Mouse (Mus musculus): Measurements from ENCODE around the gene Prss57. TPM values are rescaled to one million over a fixed set of nuclear protein-coding genes. Genes with fewer than 3 reads are reported as not detected.

Gene Prss57
- polyA plus RNA-seq, 1 experiment from 2014 or later: 7.1 TPM

- Histone ChIP-seq H3K9ac (no peak overlapping the region), H3K27ac (replicated peaks) (peak overlapping the region; percentile 61), H3K9me3 (replicated peaks) (no peaks in the 10 kb centered on the region), H3K36me3 (replicated peaks) (no peaks in the 10 kb centered on the region), H3K27me3 (peaks cover 85% of the 10 kb centered on the region), H3K4me3 (replicated peaks) (peak overlapping the region; percentile 52), H3K4me1 (replicated peaks) (peaks cover 34% of the 10 kb centered on the region), H3K4me2 (peak overlapping the region; percentile 78)
- WGBS (ENCODE audit: insufficient replicate concordance): 1% methylated on average over 55 of the region's 55 CpGs
- peak; percentile 84 for ATAC-seq (ENCODE audit: insufficient read depth)
Measured at GRCm38 (mm10) chr10:79779784-79780663, 10.7 kb downstream of the Prss57 start.

- no peak for ATAC-seq (ENCODE audit: insufficient read depth)
- H3K4me2 ChIP-seq: peak overlapping the region; percentile 78; the same call in 1 of the 2 replicates
Measured at GRCm38 (mm10) chr10:79779193-79779592, 11.6 kb downstream of the Prss57 start.

GRCm38 (mm10) chr10:79778006-79778405 lies 12.8 kb downstream of the Prss57 start:
- Histone ChIP-seq H3K9ac (no peak overlapping the region), H3K4me3 (replicated peaks) (no peak overlapping the region), H3K36me3 (replicated peaks) (no peaks in the 10 kb centered on the region), H3K27me3 (peaks cover 71% of the 10 kb centered on the region), H3K27ac (replicated peaks) (no peak overlapping the region), H3K4me1 (replicated peaks) (peaks cover 34% of the 10 kb centered on the region), H3K4me2 (no peak overlapping the region), H3K9me3 (replicated peaks) (no peaks in the 10 kb centered on the region)
- no peak for ATAC-seq (ENCODE audit: insufficient read depth)
- WGBS (ENCODE audit: insufficient replicate concordance): 31% methylated on average over 15 of the region's 15 CpGs

More at GRCm38 (mm10) chr10:79779193-79779592, 11.6 kb downstream of the Prss57 start:
- peaks cover 34% of the 10 kb centered on the region for H3K4me1 ChIP-seq (replicated peaks)
- peaks cover 78% of the 10 kb centered on the region for H3K27me3 ChIP-seq
- 13% methylated on average over 2 of the region's 2 CpGs for WGBS (ENCODE audit: insufficient replicate concordance)
- no peaks in the 10 kb centered on the region for H3K9me3 ChIP-seq (replicated peaks)
- H3K4me3 ChIP-seq (replicated peaks): no peak overlapping the region
- H3K36me3 ChIP-seq (replicated peaks): no peaks in the 10 kb centered on the region
- no peak overlapping the region for H3K9ac ChIP-seq
- H3K27ac ChIP-seq (replicated peaks): no peak overlapping the region

GRCm38 (mm10) chr10:79777103-79777531 lies 13.6 kb downstream of the Prss57 start, which contains the start of gene Fstl3:
Gene Fstl3 (plus strand): TSS chr10:79777272.
- Histone ChIP-seq H3K4me1 (replicated peaks) (peaks cover 34% of the 10 kb centered on the region), H3K36me3 (replicated peaks) (no peaks in the 10 kb centered on the region), H3K27me3 (peaks cover 66% of the 10 kb centered on the region), H3K9me3 (replicated peaks) (no peaks in the 10 kb centered on the region), H3K4me3 (replicated peaks) (peak within 1 kb of the TSS; percentile 40), H3K9ac (no peak within 1 kb of the TSS), H3K4me2 (peak within 1 kb of the TSS; percentile 65), H3K27ac (replicated peaks) (no peak within 1 kb of the TSS)
- ATAC-seq (ENCODE audit: insufficient read depth): no peak
- 3% methylated on average over 39 of the region's 39 CpGs for WGBS (ENCODE audit: insufficient replicate concordance)

- Histone ChIP-seq H3K27me3 (peaks cover 49% of the 10 kb centered on the region), H3K9ac (no peak overlapping the region)
Measured at GRCm38 (mm10) chr10:79774486-79775279, 16.1 kb downstream of the Prss57 start.

GRCm38 (mm10) chr10:79773208-79773607 lies 17.6 kb downstream of the Prss57 start:
- H3K27ac ChIP-seq (replicated peaks): no peak overlapping the region
- ATAC-seq (ENCODE audit: insufficient read depth): no peak
- no peaks in the 10 kb centered on the region for H3K36me3 ChIP-seq (replicated peaks)
- no peak overlapping the region for H3K4me2 ChIP-seq
- no peak overlapping the region for H3K9ac ChIP-seq
- peaks cover 34% of the 10 kb centered on the region for H3K27me3 ChIP-seq
- no peak overlapping the region for H3K4me3 ChIP-seq (replicated peaks)
- H3K4me1 ChIP-seq (replicated peaks): peaks cover 14% of the 10 kb centered on the region
- no peaks in the 10 kb centered on the region for H3K9me3 ChIP-seq (replicated peaks)
- 80% methylated on average over 2 of the region's 2 CpGs for WGBS (ENCODE audit: insufficient replicate concordance)

More at GRCm38 (mm10) chr10:79774486-79775279, 16.1 kb downstream of the Prss57 start:
- Histone ChIP-seq H3K4me3 (replicated peaks) (no peak overlapping the region), H3K27ac (replicated peaks) (no peak overlapping the region), H3K4me1 (replicated peaks) (peaks cover 12% of the 10 kb centered on the region), H3K36me3 (replicated peaks) (no peaks in the 10 kb centered on the region), H3K4me2 (no peak overlapping the region), H3K9me3 (replicated peaks) (no peaks in the 10 kb centered on the region)
- 65% methylated on average over 5 of the region's 5 CpGs for WGBS (ENCODE audit: insufficient replicate concordance)
- ATAC-seq (ENCODE audit: insufficient read depth): no peak

GRCm38 (mm10) chr10:79772320-79772719 lies 18.4 kb downstream of the Prss57 start:
- no peaks in the 10 kb centered on the region for H3K9me3 ChIP-seq (replicated peaks)
- H3K36me3 ChIP-seq (replicated peaks): no peaks in the 10 kb centered on the region
- no peak overlapping the region for H3K4me2 ChIP-seq
- no peak for ATAC-seq (ENCODE audit: insufficient read depth)
- peaks cover 19% of the 10 kb centered on the region for H3K4me1 ChIP-seq (replicated peaks)
- no peak overlapping the region for H3K9ac ChIP-seq
- H3K27ac ChIP-seq (replicated peaks): no peak overlapping the region
- H3K27me3 ChIP-seq: peaks cover 25% of the 10 kb centered on the region
- no peak overlapping the region for H3K4me3 ChIP-seq (replicated peaks)
- WGBS (ENCODE audit: insufficient replicate concordance): 85% methylated on average over 3 of the region's 3 CpGs

GRCm38 (mm10) chr10:79769329-79769728 lies 21.4 kb downstream of the Prss57 start:
- H3K27me3 ChIP-seq: peaks cover 10% of the 10 kb centered on the region; the same call in 1 of the 2 replicates
- no peak overlapping the region for H3K9ac ChIP-seq
- peaks cover 35% of the 10 kb centered on the region for H3K4me1 ChIP-seq (replicated peaks)
- no peak overlapping the region for H3K4me3 ChIP-seq (replicated peaks)
- H3K27ac ChIP-seq (replicated peaks): no peak overlapping the region
- ATAC-seq (ENCODE audit: insufficient read depth): no peak
- H3K36me3 ChIP-seq (replicated peaks): no peaks in the 10 kb centered on the region
- H3K9me3 ChIP-seq (replicated peaks): no peaks in the 10 kb centered on the region
- 52% methylated on average over 4 of the region's 4 CpGs for WGBS (ENCODE audit: insufficient replicate concordance)
- H3K4me2 ChIP-seq: no peak overlapping the region

GRCm38 (mm10) chr10:79768400-79768799 lies 22.4 kb downstream of the Prss57 start:
- peak overlapping the region; percentile 97; the same call in 1 of the 2 replicates for H3K4me3 ChIP-seq (replicated peaks)
- no peak overlapping the region for H3K27ac ChIP-seq (replicated peaks)
- ATAC-seq (ENCODE audit: insufficient read depth): no peak
- H3K9me3 ChIP-seq (replicated peaks): no peaks in the 10 kb centered on the region
- H3K9ac ChIP-seq: no peak overlapping the region
- H3K27me3 ChIP-seq: peaks cover 10% of the 10 kb centered on the region; the same call in 1 of the 2 replicates
- peak overlapping the region; percentile 98; the same call in 1 of the 2 replicates for H3K4me2 ChIP-seq
- 4% methylated on average over 5 of the region's 5 CpGs for WGBS (ENCODE audit: insufficient replicate concordance)
- no peaks in the 10 kb centered on the region; the same call in 1 of the 2 replicates for H3K36me3 ChIP-seq (replicated peaks)
- peaks cover 43% of the 10 kb centered on the region for H3K4me1 ChIP-seq (replicated peaks)

- Histone ChIP-seq H3K27ac (replicated peaks) (peak overlapping the region; percentile 88), H3K4me1 (replicated peaks) (peaks cover 48% of the 10 kb centered on the region)
- 9% methylated on average over 40 of the region's 40 CpGs for WGBS (ENCODE audit: insufficient replicate concordance)
Measured at GRCm38 (mm10) chr10:79767372-79768244, 23.2 kb downstream of the Prss57 start.

More at GRCm38 (mm10) chr10:79767372-79768244, 23.2 kb downstream of the Prss57 start:
- Histone ChIP-seq H3K9me3 (replicated peaks) (no peaks in the 10 kb centered on the region), H3K9ac (peak overlapping the region; percentile 91), H3K36me3 (replicated peaks) (peaks cover 1% of the 10 kb centered on the region), H3K27me3 (peaks cover 10% of the 10 kb centered on the region; the same call in 1 of the 2 replicates), H3K4me2 (peak overlapping the region; percentile 98), H3K4me3 (replicated peaks) (peak overlapping the region; percentile 97)
- peak; percentile 38 for ATAC-seq (ENCODE audit: insufficient read depth)
